Mouse (Mus musculus) left cerebral cortex, postnatal 14 days (tissue): ENCODE measurements at regions not wholly inside any gene's neighbourhood (a gene's known extent, or its start where the extent isn't known, plus 50 kb on each side); places are given as distances from the start of the nearest gene placed in this dataset.
"Not testable (repeated sequence)": the region's sequence is repeated elsewhere in the genome, so short reads cannot be mapped to it uniquely, and the experiment has no call there.

ENCODE experiments used
- DNase-seq, 2 experiments: peaks; one replicate each; pipeline ENCODE4 v3.0.0; 2021 to 2022; ENCODE audit warnings: low spot score in 2 of 2, mixed read lengths in 1 of 2
- intact Hi-C: fragments of 180-260 bp; cut with DNase I; formaldehyde crosslinking; loops from one replicate; pipeline ENCODE4 v1.15.1; 2025

- DNase-seq, intact Hi-C loops: not testable (repeated sequence)
Observed at GRCm38 (mm10) chr12:3188734-3189275, 121.0 kb downstream of the Rab10 start.

GRCm38 (mm10) chr12:3188137-3188536, 121.6 kb downstream of the Rab10 start:
- intact Hi-C loops = no loop called here
- no peak for DNase-seq

GRCm38 (mm10) chr12:3173325-3173724, 136.4 kb downstream of the Rab10 start:
- intact Hi-C loops = no loop called here
- DNase-seq = no peak

GRCm38 (mm10) chr12:3169705-3170287, 140.0 kb downstream of the Rab10 start:
- DNase-seq, intact Hi-C loops: not testable (repeated sequence)

GRCm38 (mm10) chr12:3161666-3162065, 148.1 kb downstream of the Rab10 start:
- intact Hi-C loops, DNase-seq: not testable (repeated sequence)

- intact Hi-C loops, DNase-seq: not testable (repeated sequence)
Observed at GRCm38 (mm10) chr12:3158771-3159170, 151.0 kb downstream of the Rab10 start.

GRCm38 (mm10) chr12:3153705-3154104, 156.1 kb downstream of the Rab10 start:
- DNase-seq, intact Hi-C loops: not testable (repeated sequence)

- DNase-seq, intact Hi-C loops: not testable (repeated sequence)
Observed at GRCm38 (mm10) chr12:3132553-3132952, 177.2 kb downstream of the Rab10 start.

- intact Hi-C loops, DNase-seq: not testable (repeated sequence)
Observed at GRCm38 (mm10) chr12:3131149-3131751, 178.5 kb downstream of the Rab10 start.

GRCm38 (mm10) chr12:3127336-3127735, 182.4 kb downstream of the Rab10 start:
- intact Hi-C loops = not testable (repeated sequence)

GRCm38 (mm10) chr12:3124036-3124435, 185.7 kb downstream of the Rab10 start:
- intact Hi-C loops = no loop called here
- DNase-seq = no peak

More at GRCm38 (mm10) chr12:3127336-3127735, 182.4 kb downstream of the Rab10 start:
- DNase-seq = not testable (repeated sequence)

GRCm38 (mm10) chr12:3110589-3110988, 199.2 kb downstream of the Rab10 start:
- intact Hi-C loops, DNase-seq: not testable (repeated sequence)

- intact Hi-C loops = loop anchor here (10.0 kb wide), 1 partner anchor 115 kb away; no protein-coding TSS in a partner anchor
- peak; percentile 12 to 55 for DNase-seq
Observed at GRCm38 (mm10) chr12:3109671-3110070, 200.1 kb downstream of the Rab10 start.

GRCm38 (mm10) chr12:3101963-3102362, 207.8 kb downstream of the Rab10 start:
- DNase-seq = not testable (repeated sequence)
- intact Hi-C loops = loop anchor here (10.0 kb wide), 1 partner anchor 123 kb away; no protein-coding TSS in a partner anchor

GRCm38 (mm10) chr12:3098175-3098574, 211.6 kb downstream of the Rab10 start:
- peak; percentile 41 to 58 for DNase-seq
- intact Hi-C loops = loop anchor here (10.0 kb wide), 1 partner anchor 267 kb away; the partner anchor contains the start of gene Kif3c

GRCm38 (mm10) chr12:3094509-3094908, 215.3 kb downstream of the Rab10 start:
- intact Hi-C loops = loop anchor here (10.0 kb wide), 1 partner anchor 270 kb away; the partner anchor contains the start of gene Kif3c
- no peak for DNase-seq

- intact Hi-C loops = loop anchor here (10.0 kb wide), 1 partner anchor 272 kb away; the partner anchor contains the start of gene Kif3c
- DNase-seq = not testable (repeated sequence)
Observed at GRCm38 (mm10) chr12:3092974-3093373, 216.8 kb downstream of the Rab10 start.

- intact Hi-C loops, DNase-seq: not testable (repeated sequence)
Observed at GRCm38 (mm10) chr12:3049546-3049945, 260.2 kb downstream of the Rab10 start.

- intact Hi-C loops, DNase-seq: not testable (repeated sequence)
Observed at GRCm38 (mm10) chr12:3018446-3018845, 291.3 kb downstream of the Rab10 start.

GRCm38 (mm10) chr12:3016777-3017176, 293.0 kb downstream of the Rab10 start:
- DNase-seq, intact Hi-C loops: not testable (repeated sequence)
